Mouse (Mus musculus) cortical plate, adult 2 months (tissue): Measurements from ENCODE around the gene Naaladl2.

Experiments
- CTCF ChIP-seq: fragments of 200-500 bp; IDR thresholded peaks from 2 replicates; pipeline ENCODE4 v1.5.1; 2011; ENCODE audit warnings: mild to moderate bottlenecking, control low read depth, low read length; ENCODE audit not compliant: insufficient read depth; ENCODE audit errors: extremely low read depth
- POLR2A ChIP-seq: fragments of 200-500 bp; IDR thresholded peaks from 2 replicates; pipeline ENCODE4 v1.6.1; 2011; ENCODE audit warnings: mild to moderate bottlenecking, low read length, control low read depth; ENCODE audit not compliant: insufficient read depth; ENCODE audit errors: extremely low read depth

- TF ChIP-seq POLR2A, result no peak
- TF ChIP-seq CTCF, result no peak
Observed at GRCm38 (mm10) chr3:25019972-25020371, 124.1 kb downstream of the Naaladl2 start.
